Mouse (Mus musculus) spleen, adult 2 months (tissue): ENCODE measurements around the gene Tcta. TPM values are rescaled to one million over a fixed set of nuclear protein-coding genes. Genes with fewer than 3 reads are reported as not detected.

Experiments used
- DNase-seq, 2 experiments: peaks; one replicate each; pipeline versions ENCODE4 v3.0.0 to v3.0.0-alpha.2; 2012 to 2021; ENCODE audit warnings: low spot score in 2 of 2, low read depth in 1 of 2
- H3K27ac ChIP-seq: fragments of 200-500 bp; 2 replicates; pipeline ENCODE4 v1.5.1; 2012; ENCODE audit warnings: low read length, inconsistent platforms; ENCODE audit not compliant: insufficient read depth
- H3K27me3 ChIP-seq: fragments of 200-500 bp; 2 replicates; pipeline ENCODE4 v1.6.1; 2012; ENCODE audit warnings: mild to moderate bottlenecking, moderate library complexity, low read length, inconsistent platforms; ENCODE audit not compliant: control insufficient read depth, insufficient read depth
- H3K36me3 ChIP-seq: fragments of 200-500 bp; 2 replicates; pipeline ENCODE4 v1.6.1; 2012; ENCODE audit warnings: mild to moderate bottlenecking, low read length, inconsistent platforms; ENCODE audit not compliant: control insufficient read depth, insufficient read depth
- H3K4me1 ChIP-seq: fragments of 200-500 bp; 2 replicates; pipeline ENCODE4 v1.6.1; 2011; ENCODE audit warnings: inconsistent platforms; ENCODE audit not compliant: control insufficient read depth, insufficient read depth, insufficient read length
- H3K4me3 ChIP-seq: fragments of 200-500 bp; 2 replicates; pipeline ENCODE4 v1.5.1; 2011; ENCODE audit warnings: mild to moderate bottlenecking, inconsistent platforms; ENCODE audit not compliant: insufficient read depth, insufficient read length; ENCODE audit errors: extremely low read depth
- CTCF ChIP-seq: fragments of 200-500 bp; IDR thresholded peaks from 2 replicates; pipeline ENCODE4 v1.5.1; 2011; ENCODE audit warnings: mild to moderate bottlenecking, inconsistent platforms; ENCODE audit not compliant: insufficient read depth, insufficient read length, insufficient replicate concordance; ENCODE audit errors: extremely low read depth
- POLR2A ChIP-seq: fragments of 200-500 bp; IDR thresholded peaks from 2 replicates; pipeline ENCODE4 v1.6.1; 2011; ENCODE audit warnings: low read depth, low read length, inconsistent platforms
- WGBS: fragments of 180-500 bp; shearing (Covaris S2); methylation state at CpG from one replicate; pipeline ENCODE4 v1.1.7; 2018; 5-methylcytosine and 5-hydroxymethylcytosine counted together
- polyA plus RNA-seq: library from polyadenylated mRNA; depleted of rRNA; stranded (reverse); fragments of >200 nt; gene quantifications from 2 replicates; pipeline ENCODE4 v1.2.3, GENCODE M21; 2012

Tcta gene
- polyA plus RNA-seq, 1 experiment, result 17.9 TPM

GRCm38 (mm10) chr9:108343835-108344234, 37.9 kb upstream of the Tcta start:
- peak overlapping the region; percentile 29 for H3K27ac ChIP-seq
- WGBS, result 73% methylated on average over 1 of the region's 1 CpGs
- H3K4me1 ChIP-seq, result peaks cover 23% of the 10 kb centered on the region
- no peaks in the 10 kb centered on the region for H3K27me3 ChIP-seq
- DNase-seq, result no peak
- peaks cover 4% of the 10 kb centered on the region for H3K36me3 ChIP-seq
- H3K4me3 ChIP-seq, result no peak overlapping the region
- TF ChIP-seq POLR2A, result no peak
- TF ChIP-seq CTCF, result no peak

GRCm38 (mm10) chr9:108343331-108343730, 37.4 kb upstream of the Tcta start:
- WGBS, result 66% methylated on average over 3 of the region's 3 CpGs
- Histone ChIP-seq H3K4me3 (no peak overlapping the region), H3K27me3 (no peaks in the 10 kb centered on the region), H3K4me1 (peaks cover 25% of the 10 kb centered on the region; the same call in 1 of the 2 replicates), H3K36me3 (peaks cover 4% of the 10 kb centered on the region), H3K27ac (peak overlapping the region; percentile 90)
- no peak for TF ChIP-seq POLR2A
- no peak for TF ChIP-seq CTCF
- DNase-seq, result no peak

GRCm38 (mm10) chr9:108342301-108342831, 36.4 kb upstream of the Tcta start:
- WGBS, result under 1% methylated on average over 5 of the region's 5 CpGs
- DNase-seq, result no peak
- H3K36me3 ChIP-seq, result peaks cover 4% of the 10 kb centered on the region
- TF ChIP-seq CTCF (no peak), POLR2A (no peak)
- no peaks in the 10 kb centered on the region for H3K27me3 ChIP-seq
- H3K4me1 ChIP-seq, result peaks cover 25% of the 10 kb centered on the region; the same call in 1 of the 2 replicates
- no peak overlapping the region for H3K4me3 ChIP-seq
- H3K27ac ChIP-seq, result peak overlapping the region; percentile 95

- Histone ChIP-seq H3K27me3 (no peaks in the 10 kb centered on the region), H3K36me3 (peaks cover 4% of the 10 kb centered on the region), H3K27ac (peak overlapping the region; percentile 95), H3K4me3 (no peak overlapping the region), H3K4me1 (peaks cover 25% of the 10 kb centered on the region; the same call in 1 of the 2 replicates)
- DNase-seq, result no peak
- TF ChIP-seq POLR2A (no peak), CTCF (no peak)
These were observed 35.8 kb upstream of the Tcta start for GRCm38 (mm10) chr9:108341801-108342200.

- TF ChIP-seq POLR2A (no peak), CTCF (no peak)
- 23% methylated on average over 5 of the region's 5 CpGs for WGBS
- DNase-seq, result no peak
- peaks cover 5% of the 10 kb centered on the region for H3K36me3 ChIP-seq
- peak overlapping the region; percentile 14; the same call in 1 of the 2 replicates for H3K4me3 ChIP-seq
- no peaks in the 10 kb centered on the region for H3K27me3 ChIP-seq
- H3K27ac ChIP-seq, result peak overlapping the region; percentile 95
- peaks cover 25% of the 10 kb centered on the region; the same call in 1 of the 2 replicates for H3K4me1 ChIP-seq
These were observed 35.1 kb upstream of the Tcta start for GRCm38 (mm10) chr9:108341139-108341475.

- Histone ChIP-seq H3K27me3 (no peaks in the 10 kb centered on the region), H3K36me3 (peaks cover 5% of the 10 kb centered on the region), H3K4me3 (peak overlapping the region; percentile 87), H3K4me1 (peaks cover 25% of the 10 kb centered on the region; the same call in 1 of the 2 replicates), H3K27ac (peak overlapping the region; percentile 95)
- peak; percentile 59 for DNase-seq
- WGBS, result 3% methylated on average over 10 of the region's 10 CpGs
- TF ChIP-seq POLR2A (peak; percentile 17; the same call in 1 of the 2 replicates), CTCF (no peak)
These were observed 34.5 kb upstream of the Tcta start for GRCm38 (mm10) chr9:108340258-108341138.
